Mouse (Mus musculus) kidney, postnatal 4 days (tissue): Measurements from ENCODE around the gene Ctcfl.

ENCODE experiments used
- DNase-seq, 2 experiments: peaks; one replicate each; pipeline ENCODE4 v3.0.0; 2021; ENCODE audit warnings: mixed read lengths in 2 of 2

Gene Ctcfl

GRCm38 (mm10) chr2:173082706-173083105 is 36.6 kb downstream of the Ctcfl start:
- DNase-seq, result no peak

- DNase-seq, result peak; percentile 91 to 93
These were observed 38.5 kb downstream of the Ctcfl start for GRCm38 (mm10) chr2:173080785-173081241.

- no peak for DNase-seq
These were observed 39.4 kb downstream of the Ctcfl start for GRCm38 (mm10) chr2:173079766-173080549.

GRCm38 (mm10) chr2:173076921-173077320 is 42.4 kb downstream of the Ctcfl start:
- no peak for DNase-seq

GRCm38 (mm10) chr2:173073666-173074065 is 45.7 kb downstream of the Ctcfl start:
- DNase-seq, result no peak

- no peak for DNase-seq
These were observed 46.4 kb downstream of the Ctcfl start for GRCm38 (mm10) chr2:173072948-173073347.

- DNase-seq, result no peak
These were observed 54.5 kb downstream of the Ctcfl start for GRCm38 (mm10) chr2:173064864-173065263.

GRCm38 (mm10) chr2:173063219-173063618 is 56.1 kb downstream of the Ctcfl start:
- no peak for DNase-seq

GRCm38 (mm10) chr2:173061443-173062351 is 57.6 kb downstream of the Ctcfl start:
- peak in 1 of 2 experiments; percentile 39 for DNase-seq

- DNase-seq, result peak in 1 of 2 experiments; percentile 1
These were observed 58.9 kb downstream of the Ctcfl start for GRCm38 (mm10) chr2:173060450-173060849.

GRCm38 (mm10) chr2:173058263-173058662 is 61.1 kb downstream of the Ctcfl start:
- DNase-seq, result peak in 1 of 2 experiments; percentile 0

GRCm38 (mm10) chr2:173057623-173058022 is 61.7 kb downstream of the Ctcfl start:
- peak in 1 of 2 experiments; percentile 1 for DNase-seq

GRCm38 (mm10) chr2:173056882-173057315 is 62.4 kb downstream of the Ctcfl start:
- peak in 1 of 2 experiments; percentile 3 for DNase-seq

GRCm38 (mm10) chr2:173056303-173056881 is 62.9 kb downstream of the Ctcfl start:
- DNase-seq, result peak in 1 of 2 experiments; percentile 0

GRCm38 (mm10) chr2:173053846-173054245 is 65.5 kb downstream of the Ctcfl start:
- DNase-seq, result peak in 1 of 2 experiments; percentile 0

GRCm38 (mm10) chr2:173052881-173053280 is 66.4 kb downstream of the Ctcfl start:
- DNase-seq, result no peak

GRCm38 (mm10) chr2:173050604-173051382 is 68.5 kb downstream of the Ctcfl start:
- DNase-seq, result peak in 1 of 2 experiments; percentile 4

GRCm38 (mm10) chr2:173049817-173050216 is 69.5 kb downstream of the Ctcfl start:
- no peak for DNase-seq

- no peak for DNase-seq
These were observed 70.1 kb downstream of the Ctcfl start for GRCm38 (mm10) chr2:173049231-173049630.

GRCm38 (mm10) chr2:173048041-173048745 is 71.1 kb downstream of the Ctcfl start:
- no peak for DNase-seq

- peak; percentile 40 to 61 for DNase-seq
These were observed 71.9 kb downstream of the Ctcfl start for GRCm38 (mm10) chr2:173047471-173047870.
